Mouse (Mus musculus) CD4-positive helper T cell, adult 2 months (primary cell): ENCODE measurements around the gene Cep295.
A peak's percentile ranks its signal among the peaks of the same experiment; 100 is the strongest.
"Not testable (repeated sequence)": the region's sequence is repeated elsewhere in the genome, so short reads cannot be mapped to it uniquely, and the experiment has no call there.

Experiments used
- DNase-seq: peaks from one replicate; pipeline ENCODE4 v3.0.0-alpha.2; 2012; ENCODE audit warnings: low read depth, missing footprints, low spot score

Cep295 gene

DNA sequence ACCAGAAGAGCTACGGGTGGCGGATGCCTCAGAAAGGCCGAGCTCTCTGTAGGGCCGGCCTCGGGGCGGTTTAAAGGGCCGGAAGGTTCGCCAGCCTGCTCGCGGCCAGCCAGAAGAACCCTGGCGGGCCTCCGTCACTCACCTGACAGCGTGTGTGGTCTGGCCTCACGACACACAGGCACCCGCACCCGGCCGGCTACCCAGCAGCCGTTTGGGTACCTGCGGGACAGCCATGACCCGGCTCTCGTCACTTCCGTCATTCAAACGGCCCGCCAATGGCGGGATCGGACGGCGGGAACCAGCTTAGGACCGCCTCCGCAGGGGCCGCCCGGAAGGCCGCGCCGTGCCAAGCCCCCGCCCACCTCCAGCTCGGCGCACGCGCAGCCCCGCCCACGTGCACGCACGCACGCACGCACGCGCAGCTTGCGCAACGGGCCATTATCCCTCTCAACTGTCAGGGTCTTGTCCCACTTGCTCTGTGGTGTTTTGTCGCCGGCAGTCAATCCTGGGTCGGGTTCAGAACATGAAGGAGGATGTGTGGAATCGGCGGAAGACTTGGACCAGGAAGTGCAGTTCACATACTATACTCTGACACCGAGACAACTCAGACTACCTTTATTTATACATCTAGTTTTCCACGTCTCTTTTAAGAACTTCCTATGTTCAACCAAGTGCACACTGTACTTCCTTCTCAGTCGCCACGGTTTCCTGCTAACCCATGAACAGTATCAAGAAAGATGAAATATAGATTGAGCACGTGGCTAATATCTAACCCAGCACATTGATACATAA, at the start of gene Cep295:
TSS of gene Cep295 (minus strand) at position 305 of the 792 bp plus-strand sequence.
- peak; percentile 97 for DNase-seq

DNA sequence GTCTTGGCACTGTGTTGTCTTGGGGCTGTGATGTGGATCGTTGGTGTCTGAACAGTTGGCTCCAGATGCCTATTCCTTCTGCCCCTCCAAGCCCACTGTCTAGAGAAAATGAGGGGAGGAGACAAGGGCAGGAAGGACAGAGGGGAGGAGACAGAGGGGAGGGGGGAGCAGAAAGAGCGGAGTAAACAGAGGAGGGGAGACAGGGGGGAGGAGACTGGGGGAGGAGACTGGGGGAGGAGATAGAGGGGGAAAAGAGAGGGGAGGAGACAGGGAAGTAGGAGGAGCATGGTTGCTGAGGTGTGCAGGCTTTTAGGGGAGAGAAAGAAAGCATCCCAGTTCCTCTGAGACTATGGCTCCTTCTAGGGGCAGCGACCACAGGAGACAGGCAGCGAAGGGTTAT, 40.0 kb upstream of the Cep295 start:
- no peak for DNase-seq

DNA sequence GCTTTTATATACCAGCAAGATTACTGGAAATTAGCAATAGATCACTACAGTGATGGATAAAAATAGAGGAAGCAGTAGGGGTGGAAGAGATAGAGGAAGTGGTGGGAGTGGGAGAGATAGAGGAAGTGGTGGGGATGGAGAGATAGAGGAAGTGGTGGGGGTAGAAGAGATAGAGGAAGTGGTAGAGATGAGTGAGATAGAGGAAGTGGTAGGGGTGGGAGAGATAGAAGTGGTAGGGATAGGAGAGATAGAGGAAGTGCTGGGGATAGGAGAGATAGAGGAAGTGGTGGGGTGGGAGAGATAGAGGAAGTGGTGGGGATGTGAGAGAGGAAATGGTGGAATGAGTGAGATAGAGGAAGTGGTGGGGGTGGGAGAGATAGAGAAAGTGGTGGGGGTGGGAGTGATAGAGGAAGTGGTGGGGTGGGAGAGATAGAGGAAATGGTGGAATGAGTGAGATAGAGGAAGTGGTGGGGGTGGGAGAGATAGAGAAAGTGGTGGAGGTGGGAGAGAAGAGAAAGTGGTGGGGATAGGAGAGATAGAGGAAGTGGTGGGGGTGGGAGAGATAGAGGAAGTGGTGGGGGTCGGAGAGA, 37.9 kb upstream of the Cep295 start:
- no peak for DNase-seq

DNA sequence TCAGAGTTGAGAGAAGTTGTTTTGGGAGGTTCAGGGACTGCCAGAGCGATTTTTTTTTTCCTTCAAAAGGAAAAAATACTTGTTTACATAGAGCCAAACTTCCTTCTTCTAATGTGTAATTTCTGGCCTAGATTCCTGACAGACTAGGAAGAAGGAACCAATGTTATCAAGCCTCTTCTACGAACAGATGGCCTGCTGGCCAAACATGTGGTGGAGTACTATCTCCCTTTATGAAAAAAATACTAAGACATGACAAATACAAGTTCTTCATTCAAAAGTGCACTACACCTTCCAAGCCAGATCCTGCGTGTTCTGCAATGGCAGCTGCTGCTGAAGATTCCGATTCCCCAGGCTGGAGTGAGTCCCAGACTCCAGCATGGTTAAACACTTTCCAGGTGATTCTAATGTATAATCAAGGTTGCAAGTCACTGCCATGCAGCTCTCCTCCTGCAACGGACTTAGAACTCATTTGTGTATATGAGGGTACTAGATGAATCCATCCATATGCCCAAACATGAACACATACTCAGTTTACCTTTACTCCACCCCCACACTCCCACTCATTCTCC, 29.6 kb upstream of the Cep295 start:
- no peak for DNase-seq

DNA sequence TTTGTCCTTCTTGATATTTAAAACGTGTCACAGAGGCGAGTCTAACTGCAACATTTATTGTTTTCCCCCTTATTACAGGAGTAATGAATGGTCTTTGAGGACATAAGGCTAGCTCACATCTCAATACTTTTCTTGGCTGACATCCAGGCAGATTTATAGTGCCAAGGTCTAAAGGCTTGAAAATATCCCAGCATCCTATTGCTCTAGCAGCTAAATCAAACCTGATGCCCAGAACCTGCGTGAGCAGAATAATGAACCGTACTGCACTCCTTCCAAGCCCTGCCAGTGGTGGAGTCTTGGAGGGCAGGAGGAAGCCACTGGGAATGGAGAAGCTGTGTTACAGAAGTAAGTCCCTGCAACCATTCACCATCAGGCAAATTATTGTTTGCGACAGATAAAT, 26.7 kb upstream of the Cep295 start:
- DNase-seq: no peak

DNA sequence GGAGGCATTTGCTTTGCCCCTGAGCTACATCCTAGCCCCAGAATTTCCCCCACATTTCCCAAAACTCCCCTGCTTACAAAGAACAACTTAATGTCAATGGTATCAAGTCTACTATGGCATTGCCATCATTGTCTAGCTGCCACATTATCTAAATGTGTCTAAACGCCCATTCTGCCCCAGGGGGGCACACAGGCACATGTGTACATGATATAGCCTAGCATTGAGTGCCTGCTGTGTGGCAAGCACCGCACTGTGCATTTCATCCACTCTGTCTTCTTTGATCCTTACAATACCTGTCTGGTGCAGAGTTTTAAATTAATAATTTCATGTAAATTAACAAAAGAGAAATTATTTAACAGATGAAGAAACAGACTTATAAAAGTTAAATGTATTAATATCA, 8.7 kb upstream of the Cep295 start:
- DNase-seq: no peak

DNA sequence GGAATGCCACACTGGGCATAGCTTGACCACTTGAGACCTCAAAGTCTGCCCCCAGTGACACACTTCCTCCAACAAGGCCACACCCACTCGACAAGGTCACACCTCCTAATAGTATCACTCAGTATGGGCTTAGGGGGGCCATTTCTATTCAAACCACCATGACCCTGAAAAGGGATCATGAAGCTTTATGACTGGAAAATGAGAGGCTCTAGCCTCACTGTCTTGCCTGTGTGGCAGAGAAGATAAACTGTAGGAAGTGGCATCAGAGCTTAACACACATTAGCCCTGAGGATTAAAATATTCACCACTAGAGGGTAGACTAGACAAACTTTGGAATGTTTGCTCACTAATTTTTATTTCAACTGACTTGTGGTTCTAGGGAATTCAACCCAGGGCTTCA, 8.3 kb upstream of the Cep295 start:
- DNase-seq: peak; percentile 18

DNA sequence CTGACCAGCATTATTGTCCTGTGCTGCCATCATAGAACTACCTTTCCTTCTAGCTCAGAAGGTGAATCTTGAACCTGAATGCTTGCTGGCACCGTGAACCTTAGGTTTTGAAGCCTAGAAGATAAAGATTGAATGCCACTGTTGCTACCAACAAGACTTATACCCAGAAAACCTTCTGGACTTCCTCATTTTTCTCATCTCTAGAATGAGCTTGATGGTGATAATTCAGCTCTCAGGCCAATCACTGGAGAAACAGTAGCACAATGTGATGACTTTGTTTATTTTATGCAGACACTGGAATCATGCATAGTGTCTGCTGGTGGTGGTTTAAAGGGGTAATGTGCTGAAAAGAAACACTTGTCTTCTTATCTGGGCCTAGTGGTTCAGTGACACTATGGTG, 7.3 kb upstream of the Cep295 start:
- DNase-seq: no peak

DNA sequence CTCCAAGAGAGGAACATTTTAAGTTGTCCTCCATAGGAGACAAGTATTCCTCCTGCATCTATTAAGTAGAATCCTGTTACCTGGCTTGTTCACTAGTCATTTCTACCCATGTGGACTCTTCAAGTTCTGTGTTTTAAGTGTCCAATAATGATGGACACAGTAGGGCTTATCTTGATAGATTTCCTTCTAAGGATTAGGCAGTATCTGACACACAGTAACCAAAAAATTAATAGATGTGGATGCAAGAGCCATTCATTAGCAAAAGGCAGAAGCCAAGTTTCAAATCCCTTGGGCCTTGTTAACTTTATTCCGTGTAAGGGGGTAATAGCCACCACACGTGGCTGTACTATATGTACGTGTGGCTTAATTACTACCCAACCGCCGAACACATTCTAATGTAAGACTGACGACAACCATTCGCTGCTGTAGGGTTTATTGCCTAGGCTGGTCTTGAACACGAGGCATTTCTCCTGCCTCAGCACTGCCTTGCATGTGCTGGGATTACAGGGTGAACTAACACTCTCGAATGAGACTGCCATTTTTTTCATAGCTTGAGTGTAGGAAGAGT, 588 bp downstream of the Cep295 start:
- DNase-seq: no peak

DNA sequence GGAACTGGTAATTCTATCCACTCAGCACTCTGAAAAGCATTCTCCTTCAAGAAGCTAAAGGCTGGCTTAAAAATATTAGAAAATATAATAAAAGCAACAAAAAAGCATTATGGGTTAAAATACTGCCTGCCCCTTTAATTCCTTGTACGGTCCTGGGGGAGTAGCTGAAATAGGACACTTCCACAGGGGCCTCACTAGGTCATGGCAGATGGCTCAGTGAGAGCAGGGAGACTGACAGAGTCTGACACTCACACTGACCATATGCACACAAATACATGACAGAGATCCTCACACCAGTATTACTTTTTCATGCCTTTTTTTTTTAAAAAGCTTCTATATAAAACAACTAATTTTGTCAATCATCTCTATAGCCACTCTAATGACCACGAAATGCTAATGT, 7.7 kb downstream of the Cep295 start:
- no peak for DNase-seq

DNA sequence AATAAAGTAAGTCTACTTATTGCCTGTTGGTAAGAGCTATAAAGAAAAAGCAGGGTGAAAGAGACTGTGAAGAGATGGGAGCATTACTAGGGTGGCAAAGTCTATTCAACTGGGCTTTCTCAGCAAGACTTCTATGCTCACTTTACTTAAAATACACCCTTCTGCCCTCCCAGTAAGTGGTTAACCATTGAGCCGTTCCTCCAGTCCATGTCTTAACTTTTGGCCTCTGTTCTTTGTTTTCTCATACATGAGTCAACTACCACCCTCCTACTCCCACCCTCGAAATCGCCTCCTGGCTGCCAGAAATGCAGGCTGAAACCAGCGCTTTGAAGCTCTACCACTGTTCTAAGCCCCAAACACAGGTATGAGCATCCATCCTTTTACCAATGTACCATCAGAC, 19.8 kb downstream of the Cep295 start:
- DNase-seq: no peak

DNA sequence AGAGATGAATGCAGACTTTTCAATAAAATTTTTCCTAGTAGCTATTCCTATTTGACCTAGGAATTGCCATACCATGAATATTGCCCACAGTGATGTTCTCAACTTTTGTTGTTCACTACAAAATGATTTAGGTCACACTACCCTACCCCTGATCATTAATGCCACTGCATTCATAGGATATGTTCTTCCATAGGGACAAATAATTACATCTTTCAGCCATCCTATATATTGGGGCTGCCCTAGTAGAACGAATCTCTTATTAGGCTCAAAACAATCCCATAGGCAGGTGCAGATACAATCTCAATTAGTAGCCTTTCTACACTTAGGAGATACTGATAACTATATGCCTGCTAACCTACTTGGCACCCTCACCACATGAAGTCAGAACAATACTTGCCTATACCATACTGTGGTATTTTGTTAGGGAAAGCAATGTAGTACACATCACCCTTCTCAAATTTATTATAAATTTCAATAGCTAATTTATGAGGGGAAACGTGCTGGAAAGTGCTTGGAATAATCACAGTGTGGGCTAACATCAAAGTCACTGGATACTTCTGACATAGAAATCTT, 39.3 kb downstream of the Cep295 start:
- no peak for DNase-seq

DNA sequence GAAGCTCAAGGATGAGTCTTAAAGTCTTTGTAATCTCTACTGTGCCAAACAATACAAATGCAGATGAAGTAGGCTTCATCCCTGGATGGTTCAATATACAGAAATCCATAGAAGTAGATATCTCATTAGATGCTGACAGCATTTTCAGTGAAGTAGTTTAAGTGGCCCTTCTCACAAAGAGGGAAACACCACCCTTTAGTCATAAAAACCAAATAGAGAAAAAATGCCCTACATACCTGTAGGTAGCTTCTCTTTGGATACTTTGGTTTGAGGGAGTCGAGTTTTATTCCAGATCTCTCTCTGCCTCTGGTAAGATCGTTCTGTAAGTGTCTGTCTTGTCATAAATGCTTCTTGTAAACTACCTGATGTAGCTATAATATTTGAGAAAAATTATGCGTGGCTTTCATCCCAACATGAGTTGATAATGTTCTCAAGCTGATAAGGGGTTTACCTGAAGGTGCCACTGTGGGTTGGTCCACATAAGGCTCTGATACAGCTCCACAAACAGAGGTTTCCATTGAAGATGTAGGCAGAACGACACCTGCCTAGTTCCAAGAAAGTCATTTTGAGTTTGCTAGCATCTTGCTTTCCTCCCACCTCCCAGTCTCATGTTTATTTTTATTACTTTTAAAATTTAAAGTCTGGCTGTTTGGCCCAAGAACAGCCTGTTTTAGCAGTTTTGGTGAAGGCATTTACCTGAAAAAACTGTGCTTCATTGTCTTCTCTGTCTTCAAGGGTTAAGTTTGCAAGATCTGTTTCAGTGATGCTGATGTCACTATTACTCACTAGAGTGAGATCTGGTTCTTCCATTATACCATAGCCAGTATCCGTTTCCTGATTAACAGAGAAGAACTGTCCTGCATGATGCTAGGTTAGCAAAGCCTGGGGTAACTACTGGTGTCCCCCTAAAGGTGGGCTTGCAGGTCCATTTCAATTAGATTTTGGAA, 40.1 kb downstream of the Cep295 start:
- DNase-seq: no peak

DNA sequence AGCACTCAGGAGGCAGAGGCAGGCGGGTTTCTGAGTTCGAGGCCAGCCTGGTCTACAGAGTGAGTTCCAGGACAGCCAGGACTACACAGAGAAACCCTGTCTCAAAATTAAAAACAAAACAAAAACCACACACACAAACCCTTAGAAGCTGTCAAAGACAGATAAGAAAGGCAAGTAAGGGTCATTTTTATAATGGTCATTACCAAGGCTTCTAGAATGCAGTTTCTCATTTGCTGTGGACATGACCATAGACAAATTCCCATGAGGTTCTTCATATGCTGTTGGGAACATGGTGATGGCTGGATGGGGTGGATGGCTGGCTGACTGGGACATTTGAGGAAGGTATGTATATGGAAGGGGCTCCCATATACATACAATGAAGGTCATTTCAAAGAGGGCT, 41.3 kb downstream of the Cep295 start:
- DNase-seq: not testable (repeated sequence)

DNA sequence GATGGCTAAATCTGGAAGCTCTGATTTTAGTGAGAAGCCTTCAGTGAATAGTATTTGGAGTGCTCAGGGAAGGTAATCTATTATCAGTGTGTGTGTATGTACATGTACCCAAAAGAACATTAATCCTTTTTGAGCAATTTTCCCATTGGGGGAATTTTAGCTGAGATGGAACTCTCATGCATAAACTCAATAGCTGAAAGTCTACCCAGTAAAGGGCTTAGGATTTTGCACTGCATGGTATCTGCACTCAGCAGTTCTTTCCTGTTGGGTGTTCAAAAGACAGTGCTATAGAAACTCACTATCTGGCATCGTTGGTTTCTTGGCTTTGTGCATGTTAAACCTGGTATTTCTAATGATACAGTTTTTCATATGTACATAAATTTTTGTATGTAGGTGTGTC, 43.0 kb downstream of the Cep295 start:
- DNase-seq: no peak

DNA sequence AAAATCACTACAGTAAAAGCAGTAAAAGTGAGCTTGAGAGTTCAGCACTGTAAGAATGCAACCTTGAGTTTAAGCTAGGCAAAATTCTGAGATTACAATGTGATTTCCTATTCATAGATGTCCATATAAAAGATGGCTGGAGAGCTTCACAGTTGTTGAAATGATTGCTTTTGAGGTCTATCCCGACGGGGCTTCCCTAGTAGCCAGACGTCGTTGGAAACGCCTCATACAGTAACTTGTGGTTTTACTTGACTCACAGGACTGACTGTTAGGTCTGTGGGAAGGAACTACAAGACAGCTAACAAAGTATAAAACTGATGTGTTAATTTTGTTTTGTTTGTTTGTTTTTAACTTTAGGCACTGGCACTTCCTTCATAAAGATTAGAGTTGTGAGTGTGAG, 44.0 kb downstream of the Cep295 start:
- no peak for DNase-seq

DNA sequence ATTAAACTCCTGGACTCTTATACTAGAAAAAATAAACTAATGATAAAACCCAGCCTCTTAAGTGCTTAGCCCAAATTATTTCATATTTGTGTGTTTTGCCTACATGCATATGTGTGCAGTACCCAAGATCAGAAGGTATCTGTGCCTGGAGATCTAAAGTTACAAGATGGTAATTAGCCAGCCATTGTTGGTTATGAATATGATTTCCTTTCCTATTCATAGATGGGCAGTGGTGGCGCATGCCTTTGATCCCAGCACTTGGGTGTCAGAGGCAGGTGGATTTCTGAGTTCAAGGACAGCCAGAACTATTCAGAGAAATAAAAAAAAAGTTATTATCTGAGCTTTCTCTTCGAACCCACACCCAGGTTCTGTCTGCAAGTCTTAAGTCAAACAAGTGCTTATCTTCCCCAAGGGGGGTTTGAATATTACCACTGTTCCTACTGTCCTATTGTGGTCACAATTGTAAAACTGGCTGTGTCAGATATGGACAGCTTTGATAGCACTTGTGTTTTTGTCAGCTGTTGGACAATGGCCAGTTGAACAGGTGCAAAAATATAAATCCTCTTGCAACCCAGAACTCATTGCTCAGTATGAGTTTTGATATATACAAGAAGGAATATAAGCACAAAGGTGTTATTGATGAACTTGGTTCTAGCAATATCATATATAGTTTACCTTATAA, 45.4 kb downstream of the Cep295 start:
- no peak for DNase-seq

DNA sequence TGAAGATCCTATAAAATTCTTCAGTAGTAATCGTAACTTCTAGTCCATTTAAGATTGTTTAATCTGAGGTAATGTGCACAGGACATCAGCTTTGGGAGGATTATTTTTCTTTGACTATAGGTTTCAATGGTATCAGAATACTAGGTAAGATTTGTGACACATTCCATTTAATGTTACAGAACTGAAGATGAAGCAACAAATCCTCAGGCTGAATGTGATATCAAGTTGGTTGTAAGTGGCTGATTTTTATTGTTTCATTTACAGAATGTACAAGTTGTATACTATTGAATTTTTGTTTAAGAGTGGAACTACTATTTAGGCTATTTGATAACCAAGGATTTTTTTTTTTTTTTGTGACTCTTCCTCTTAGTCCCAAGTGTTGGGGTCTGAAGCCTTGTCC, 47.4 kb downstream of the Cep295 start:
- no peak for DNase-seq

DNA sequence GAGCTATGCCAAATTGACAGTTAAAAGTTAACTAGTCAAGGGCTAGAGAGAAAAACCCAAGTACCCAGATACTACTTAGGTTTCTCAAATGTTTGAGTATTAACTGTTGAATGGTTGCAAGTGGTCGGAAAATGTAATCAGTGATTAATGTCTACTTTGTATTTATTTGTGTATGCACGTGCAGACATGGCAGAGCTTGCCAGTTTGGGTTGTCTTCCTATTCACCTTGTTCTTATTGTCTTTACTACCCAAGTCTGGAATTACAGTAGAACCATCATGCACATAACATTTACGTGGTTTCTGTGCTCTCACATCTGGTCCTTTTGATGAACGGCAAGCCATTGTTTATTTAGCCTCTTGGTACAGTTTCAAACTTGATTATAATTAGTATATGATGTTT, 48.2 kb downstream of the Cep295 start:
- no peak for DNase-seq

DNA sequence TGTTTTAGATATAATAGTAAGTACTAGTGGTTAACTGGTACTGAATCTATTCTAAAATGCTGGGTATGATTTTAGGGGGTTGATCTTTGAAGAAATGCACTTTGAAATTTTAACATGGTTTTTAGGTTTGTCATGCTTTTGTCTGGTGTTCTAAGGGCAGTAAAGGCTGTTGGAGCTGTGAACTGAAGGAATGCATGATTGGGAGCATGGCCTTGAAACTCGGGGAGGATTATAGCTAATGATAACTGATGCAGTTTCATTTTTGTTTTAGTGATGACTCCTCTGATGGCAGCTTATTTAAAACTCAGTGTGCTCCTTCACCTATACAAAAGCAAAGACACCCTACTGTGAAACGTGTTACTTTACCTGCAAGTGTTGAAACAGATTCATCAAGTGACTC, 49.3 kb downstream of the Cep295 start:
- no peak for DNase-seq

DNA sequence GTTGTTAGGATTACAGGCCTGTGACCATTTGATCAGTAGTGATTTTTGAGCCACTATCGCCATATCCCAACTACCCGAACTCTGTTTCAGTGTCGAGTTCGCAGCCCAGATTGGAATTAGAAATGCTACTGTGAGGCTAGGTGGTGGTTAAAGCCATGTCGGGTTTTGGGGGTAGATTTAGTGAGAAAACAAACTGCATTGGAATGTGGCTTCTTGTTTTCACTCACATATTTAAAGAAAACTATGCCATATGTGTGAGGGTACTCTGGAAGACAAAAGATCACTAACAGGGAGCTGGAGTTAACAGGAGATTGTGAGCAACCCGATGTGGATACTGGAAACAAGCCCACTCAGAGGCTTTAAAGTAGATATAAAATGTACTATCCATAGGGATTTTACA, 50.3 kb downstream of the Cep295 start:
- no peak for DNase-seq
